Mouse (Mus musculus) cerebellum, adult (tissue): ENCODE results near the gene Acaca.

Experiments used
- ATAC-seq: cut with Nextera tagmentation; 2 replicates; pipeline ENCODE4 v1.9.2; 2017; ENCODE audit warnings: mild to moderate bottlenecking, moderate library complexity, mixed read lengths; ENCODE audit not compliant: insufficient number of reproducible peaks, low FRiP score, low TSS enrichment

The Acaca gene

DNA sequence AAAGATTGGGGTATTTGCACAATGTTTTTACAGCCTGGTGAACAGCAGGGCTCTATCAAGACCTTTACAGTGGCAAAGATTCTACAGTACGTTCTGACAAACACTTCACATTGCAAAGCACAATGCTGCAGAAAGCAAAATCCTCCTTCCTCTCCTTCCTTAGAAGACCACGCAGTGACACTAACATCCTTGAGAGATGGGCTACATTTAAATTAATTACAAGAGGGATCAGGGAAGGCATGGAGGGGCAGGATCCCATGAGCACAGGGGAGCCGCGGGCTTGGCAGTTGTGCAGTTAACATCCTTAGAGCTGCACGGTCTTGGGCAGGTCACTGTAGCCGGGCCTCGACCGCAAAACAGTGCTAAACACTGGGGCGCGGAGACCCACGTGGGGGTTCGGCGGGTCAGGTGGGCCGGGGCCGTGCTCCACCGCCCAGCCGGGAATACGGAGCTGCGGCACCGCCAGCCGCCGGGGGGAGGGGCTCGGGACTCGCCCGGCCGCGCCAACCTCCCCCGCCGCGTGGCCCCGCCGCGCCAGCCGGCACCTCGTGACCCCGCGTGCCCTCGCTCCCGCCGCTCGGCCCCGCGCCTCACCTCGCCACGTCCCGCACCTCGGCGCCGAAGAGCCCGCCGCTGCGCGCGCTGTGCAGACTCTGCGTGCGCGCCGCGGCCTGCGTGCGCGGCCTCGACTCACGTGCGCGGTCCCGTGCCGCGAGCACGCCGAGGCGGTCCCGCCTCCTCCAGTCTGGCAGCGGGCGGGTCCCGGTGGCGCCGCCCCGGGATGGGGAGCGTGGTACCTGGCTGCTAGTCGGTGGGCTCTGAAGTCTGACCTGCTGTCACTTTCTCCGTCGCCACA is at the start of gene Acaca, which contains the start of gene Tada2a:
Acaca (plus strand) TSS at position 730 of the 856 bp plus-strand sequence.
Tada2a (minus strand) TSS at position 658 of the 856 bp plus-strand sequence.
- ATAC-seq: peak; percentile 86

DNA sequence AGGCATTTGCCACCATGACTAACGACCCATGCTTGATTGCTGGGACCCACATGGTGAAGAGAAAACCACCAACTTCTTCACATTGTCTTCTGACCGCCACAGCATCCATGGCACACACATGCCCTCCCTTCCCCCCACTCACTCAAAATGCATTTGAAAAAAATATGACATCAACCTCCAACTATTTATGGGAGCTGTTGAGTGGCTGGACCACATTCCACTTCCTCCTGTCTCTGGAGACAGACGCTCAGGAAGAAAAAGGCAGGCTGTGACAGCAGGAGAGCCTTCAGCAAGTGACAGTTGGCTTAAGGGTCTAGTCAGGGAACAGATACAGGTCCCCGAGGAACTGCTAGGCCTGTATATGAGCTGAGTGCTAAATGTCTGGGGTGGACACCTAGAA is 49.6 kb upstream of the Acaca start:
- no peak for ATAC-seq

DNA sequence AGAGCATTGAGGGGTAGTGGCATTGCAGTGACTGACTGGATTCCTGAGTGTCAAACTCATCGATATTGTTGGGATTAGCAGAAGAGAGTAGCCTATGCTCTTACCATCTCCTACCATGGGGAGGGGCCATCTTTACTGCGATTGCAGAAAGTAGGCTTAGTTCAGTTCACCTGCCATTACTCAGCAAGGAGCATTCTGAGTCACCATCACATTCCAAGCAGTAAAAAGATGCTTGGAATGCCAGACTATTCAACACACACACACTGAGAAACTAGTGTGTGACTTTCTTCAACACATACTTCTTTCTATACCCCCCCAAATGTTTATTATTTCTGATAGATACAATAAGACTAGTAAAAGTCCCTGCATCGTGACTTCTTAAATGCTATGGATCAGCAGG is 49.1 kb upstream of the Acaca start:
- ATAC-seq: no peak

- ATAC-seq: no peak
These were observed 47.6 kb upstream of the Acaca start for GRCm38 (mm10) chr11:84081901-84082300.

DNA sequence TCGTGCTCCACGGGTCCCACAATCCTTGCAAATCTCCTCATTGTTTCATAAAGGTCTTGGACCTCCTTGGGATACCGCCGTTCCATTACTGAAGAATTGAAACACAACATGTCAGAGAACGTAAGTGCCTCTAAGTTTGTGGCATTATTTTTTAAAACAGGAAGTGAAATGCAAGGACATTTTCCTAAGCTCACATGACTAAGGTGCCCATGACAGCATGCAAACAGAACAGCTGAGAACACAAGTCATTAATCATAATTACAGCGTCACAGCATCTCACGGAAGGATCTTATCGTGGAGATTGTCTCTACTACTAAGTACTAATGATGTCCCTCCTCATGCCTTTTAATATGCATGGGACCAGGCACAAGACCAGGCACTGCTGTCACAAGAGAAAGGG is 38.9 kb upstream of the Acaca start:
- ATAC-seq: no peak

DNA sequence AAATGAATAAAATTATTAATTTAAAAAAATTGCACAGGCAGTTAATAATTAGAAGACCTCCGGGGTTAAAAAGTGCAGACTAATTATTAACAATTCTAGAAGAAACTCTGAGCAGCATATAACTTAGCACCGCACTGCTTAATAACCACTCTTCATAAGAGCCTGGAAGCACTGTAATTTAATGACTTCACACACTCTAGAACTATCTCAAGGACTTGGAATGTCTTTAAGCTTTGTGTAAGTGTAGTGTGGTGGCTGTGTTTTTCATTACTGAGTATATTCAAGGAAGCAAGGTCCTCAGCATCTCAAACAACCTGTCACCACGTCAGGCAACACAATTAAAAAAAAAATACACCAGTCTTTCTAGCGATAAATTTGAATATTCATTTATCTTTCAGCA is 34.4 kb upstream of the Acaca start:
- ATAC-seq: no peak

DNA sequence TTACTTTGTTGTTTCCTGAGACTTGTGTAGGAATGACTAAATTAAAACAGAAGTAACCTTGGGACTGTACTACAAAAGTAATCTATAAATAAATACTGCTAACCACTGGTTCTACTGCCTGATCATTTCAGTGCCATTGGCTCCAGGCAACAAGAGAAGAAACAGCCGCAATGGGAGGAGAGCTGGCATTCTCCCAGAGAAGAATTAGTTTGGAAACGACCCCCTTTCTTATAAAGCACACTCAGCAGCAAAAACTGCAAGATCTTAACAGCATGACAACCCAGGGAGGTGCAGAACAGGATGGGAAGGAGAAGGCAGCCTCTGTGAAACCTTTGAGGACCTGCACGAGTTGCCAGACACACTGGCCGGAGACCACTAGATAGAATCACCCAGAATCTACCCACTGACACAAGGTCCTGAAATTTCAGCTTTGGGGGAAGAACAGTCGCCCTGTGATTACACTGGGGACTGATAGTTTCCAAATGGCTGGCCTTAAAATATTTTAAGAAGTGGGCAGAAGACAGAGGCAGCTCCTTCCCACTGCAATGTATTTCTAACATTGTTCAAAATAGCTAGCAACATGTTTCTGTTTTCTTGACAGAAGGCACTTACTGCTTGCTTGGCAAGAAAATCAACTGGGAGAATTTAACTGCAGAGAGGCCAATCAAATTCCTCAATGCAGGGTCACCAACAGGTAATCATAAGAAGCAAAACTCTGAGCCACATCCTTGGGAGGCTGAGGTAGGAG is 32.0 kb upstream of the Acaca start:
- ATAC-seq: no peak

DNA sequence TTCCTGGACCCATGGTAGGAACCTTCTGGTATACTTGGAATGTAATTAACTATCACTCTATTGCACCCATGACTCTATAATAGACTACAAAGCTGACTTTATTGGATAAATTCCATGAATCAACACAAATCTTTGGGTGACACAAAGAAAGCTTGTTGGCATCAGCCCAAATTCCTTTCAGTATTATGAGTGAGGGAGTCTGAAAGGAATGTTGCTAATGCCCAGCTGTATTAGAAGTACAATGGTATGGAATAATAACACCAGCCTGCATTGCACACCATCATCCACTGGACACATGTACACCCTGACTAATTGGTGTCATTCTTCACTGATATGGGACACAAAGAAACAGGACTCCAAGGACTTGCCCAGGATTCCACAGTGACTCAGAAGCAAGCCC is 28.3 kb upstream of the Acaca start:
- ATAC-seq: no peak

- ATAC-seq: no peak
These were observed 25.4 kb upstream of the Acaca start for GRCm38 (mm10) chr11:84104036-84104435.

- ATAC-seq: no peak
These were observed 22.3 kb upstream of the Acaca start for GRCm38 (mm10) chr11:84107137-84107536.

DNA sequence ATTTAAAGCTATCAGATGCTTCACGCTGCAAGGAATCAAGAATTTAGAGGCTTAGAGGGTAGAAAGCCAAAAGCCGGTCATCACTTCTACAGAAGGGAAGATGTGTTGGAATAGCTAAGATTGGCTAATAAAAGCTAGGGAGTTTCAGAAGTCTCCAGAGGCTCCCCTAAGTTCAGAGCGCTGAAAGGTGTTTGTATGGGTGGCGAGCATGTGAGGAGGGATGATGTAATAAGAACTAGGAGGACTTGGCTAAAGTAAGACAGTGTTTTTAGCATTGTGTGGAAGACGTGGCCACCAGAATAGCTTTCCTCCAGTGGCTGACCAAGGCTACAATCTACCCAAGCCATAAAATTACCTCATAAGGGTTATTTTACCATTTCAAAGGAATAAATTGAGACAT is 15.8 kb upstream of the Acaca start:
- ATAC-seq: no peak

GRCm38 (mm10) chr11:84115646-84116045 is 13.8 kb upstream of the Acaca start:
- no peak for ATAC-seq

DNA sequence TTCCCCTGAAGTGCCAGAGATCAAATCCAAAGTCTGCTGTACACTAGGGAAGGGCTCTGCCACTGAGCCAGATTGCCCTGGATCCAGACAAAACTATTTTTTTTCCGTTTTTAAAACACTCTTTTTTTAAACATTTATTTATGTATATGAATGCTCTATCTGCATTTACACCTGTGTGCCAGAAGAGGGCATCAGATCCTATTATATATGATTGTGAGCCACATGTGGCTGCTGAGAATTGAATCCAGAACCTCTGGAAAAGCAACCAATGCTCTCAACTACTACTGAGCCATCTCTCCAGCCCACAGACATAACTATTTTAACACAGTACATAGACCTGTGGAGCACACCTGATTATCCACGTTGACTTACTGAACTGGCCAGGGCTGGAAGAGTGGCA is 13.3 kb upstream of the Acaca start:
- ATAC-seq: no peak

DNA sequence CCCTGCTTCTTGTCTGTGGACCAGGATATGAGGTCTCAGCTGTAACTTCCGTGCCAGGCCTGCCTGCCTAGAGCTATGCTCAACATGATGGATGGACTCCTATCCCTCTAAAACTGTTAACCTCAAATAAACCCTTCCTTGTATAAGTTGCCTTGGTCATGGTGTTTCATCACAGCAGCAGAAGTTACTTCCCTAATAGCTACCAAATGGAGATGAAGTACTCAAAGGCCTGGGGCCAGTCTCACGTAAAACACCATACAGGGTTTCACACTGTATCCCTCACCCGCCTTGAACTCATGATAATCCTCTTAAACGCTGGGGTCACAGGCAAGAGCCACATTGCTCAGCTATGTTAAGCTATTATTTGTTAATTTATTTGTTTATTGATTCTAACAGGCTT is 12.0 kb upstream of the Acaca start:
- ATAC-seq: no peak

DNA sequence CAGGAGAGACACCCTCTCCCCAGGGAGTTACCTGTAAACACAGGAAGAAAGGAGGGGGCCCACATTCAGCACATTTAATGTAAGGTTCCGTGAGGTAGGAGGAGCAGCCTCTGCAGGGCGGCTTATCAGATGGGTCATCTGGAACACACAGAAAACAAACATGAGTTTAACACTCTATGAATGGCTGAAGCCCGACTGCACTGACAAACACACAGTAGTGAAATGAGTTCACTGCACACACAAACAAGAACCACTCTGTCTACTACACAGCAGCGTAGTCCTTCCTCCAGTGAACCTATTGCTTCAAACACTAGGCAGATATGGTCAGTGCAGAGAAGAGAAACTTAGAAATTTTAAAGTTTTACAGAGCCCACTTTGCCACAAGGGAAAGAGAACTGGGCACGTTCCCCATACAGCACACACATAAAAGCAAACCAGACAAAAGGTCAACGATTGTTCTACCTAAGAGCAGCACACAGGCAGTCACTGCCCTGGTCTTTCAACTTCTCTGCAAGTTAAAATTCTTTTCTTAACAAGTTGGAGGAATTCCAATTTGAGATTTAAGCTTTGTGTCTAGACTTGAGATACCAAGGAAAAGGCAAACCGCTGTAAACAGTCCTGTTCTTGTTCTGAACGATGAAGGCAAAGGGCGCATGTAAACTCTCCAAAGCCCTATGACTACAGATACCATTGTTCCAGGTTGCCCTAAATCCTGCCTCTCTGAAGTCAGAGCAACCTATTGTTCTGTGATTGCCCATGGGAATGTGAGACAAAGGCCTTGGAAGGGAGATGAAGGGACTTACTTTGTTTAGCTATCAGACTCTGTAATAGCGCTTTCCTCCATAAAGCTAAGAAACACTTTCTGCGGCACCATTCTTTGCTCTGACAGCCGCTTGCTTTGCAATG is 8.2 kb upstream of the Acaca start:
- no peak for ATAC-seq

DNA sequence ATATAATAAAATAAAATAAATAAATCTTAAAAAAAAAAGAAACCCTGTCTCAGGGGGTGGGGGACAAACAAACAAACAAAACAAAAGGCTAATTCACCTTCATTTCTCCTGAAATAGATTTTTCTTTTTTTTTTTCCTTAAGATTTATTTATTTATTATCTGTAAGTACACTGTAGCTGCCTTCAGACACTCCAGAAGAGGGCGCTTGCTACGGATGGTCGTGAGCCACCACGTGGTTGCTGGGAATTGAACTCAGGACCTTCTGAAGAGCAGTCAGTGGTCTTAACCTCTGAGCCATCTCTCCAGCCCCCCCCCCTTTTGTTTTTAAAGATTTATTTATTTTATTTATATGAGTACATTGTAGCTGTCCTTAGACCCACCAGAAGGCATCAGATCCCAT is 1.5 kb upstream of the Acaca start:
- ATAC-seq: no peak

DNA sequence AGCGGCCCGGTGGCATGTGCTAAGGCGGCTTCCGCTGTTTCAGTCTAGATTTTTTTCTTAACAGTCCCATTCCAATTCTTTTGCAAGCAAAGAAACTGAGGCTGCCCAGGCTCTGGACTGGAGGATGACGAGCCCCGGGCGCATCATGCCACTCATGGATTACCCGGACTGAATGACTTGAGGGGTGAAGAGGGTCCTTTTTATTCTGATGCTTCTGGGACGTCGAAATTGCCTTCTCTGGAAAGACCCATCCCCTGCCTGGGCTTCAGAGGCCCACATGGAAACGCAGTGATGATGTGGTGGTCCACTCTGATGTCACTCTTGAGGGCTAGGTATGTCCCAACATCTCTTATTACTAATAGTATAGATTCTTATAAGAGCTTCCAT is 320 bp downstream of the Acaca start:
- ATAC-seq: no peak

- ATAC-seq: no peak
These were observed 4.9 kb downstream of the Acaca start for GRCm38 (mm10) chr11:84134331-84134860.

DNA sequence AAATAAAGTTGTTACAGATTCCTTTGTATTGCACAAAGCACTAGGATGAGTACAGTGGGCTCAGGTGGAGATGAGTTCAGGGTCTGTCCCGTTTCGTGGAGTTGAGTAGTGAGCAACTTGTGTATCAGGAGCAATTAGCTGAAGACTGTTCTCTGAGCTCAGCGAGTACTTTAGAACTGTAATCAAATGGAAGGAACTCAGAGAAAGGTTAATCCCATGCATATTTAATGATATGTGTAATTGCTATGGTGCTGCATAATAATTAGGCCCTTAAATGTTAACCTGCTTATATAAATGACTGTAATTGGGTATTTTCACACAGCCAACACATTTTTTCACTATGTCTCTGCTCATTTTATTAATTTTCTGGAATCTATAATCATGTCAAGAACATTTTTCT is 7.0 kb downstream of the Acaca start:
- no peak for ATAC-seq

DNA sequence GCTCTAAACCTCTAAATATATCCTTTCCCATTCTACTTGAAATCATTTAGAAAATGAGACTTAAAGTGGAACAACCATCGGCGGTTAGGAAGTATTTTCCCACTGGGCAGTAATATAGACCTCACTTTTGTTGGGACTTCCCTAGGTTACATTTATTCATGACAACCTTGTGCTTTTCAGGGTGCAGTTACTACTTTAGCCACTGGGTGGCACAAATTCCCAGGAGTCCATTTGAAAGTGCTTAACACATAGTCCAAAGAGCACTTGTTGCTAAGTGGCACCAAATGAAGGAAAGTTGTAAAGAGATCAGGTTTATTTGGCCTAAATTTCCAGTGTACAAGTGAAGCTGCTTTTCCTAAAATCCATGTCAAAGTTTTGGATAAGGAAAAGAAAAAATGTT is 12.3 kb downstream of the Acaca start:
- ATAC-seq: no peak
